Mouse (Mus musculus) heart, postnatal 10 days (tissue): ENCODE measurements at regions not wholly inside any gene's neighbourhood (a gene's known extent, or its start where the extent isn't known, plus 50 kb on each side); places are given as distances from the start of the nearest gene placed in this dataset.

ENCODE experiments used
- DNase-seq, 2 experiments: peaks; one replicate each; pipeline ENCODE4 v3.0.0; 2021
- intact Hi-C: fragments of 180-260 bp; cut with DNase I; formaldehyde crosslinking; loops from one replicate; pipeline ENCODE4 v1.15.1; 2025

DNA sequence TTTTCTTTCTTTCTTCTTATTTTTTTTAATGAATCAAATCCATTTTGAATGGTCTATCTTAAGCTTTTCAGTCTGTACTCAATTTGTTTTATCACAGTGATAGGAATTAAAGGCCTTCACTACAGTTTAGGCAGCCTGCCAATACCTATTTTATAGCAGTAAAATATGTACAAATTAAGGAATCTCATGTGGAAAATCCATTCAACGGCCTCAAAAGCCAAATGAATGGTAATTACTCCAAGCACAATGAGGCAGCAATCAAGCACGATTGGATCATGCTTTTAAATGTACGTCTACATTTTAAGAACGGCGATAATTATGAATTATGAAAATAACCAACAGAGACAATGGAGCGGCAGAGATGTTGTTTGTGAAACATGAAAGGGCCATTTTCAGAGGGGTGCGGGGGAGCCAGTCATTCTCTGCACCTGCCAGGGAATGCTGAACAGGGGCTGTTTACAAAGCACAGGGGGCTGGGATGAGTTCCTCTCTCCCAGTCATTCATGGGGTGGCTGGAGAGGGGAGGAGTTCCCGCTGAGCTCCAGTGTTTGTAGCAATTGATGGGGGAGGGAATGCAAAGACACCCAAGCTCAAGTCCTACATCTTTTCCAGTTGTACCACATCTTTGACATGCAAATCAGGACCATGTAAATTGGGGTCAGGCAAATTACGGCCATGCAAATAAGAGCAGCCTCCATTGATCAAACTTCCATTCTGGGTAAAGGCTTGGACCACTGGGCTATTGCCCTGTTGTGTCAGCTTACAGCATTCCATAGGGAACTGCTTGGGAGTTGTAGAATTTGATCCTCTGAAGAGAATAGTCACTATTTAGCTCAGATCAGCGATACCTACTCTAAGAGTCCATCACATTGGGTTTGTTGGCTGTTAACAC lies 381.1 kb upstream of the Castor2 start:
- intact Hi-C loops: no loop called here
- DNase-seq: no peak

DNA sequence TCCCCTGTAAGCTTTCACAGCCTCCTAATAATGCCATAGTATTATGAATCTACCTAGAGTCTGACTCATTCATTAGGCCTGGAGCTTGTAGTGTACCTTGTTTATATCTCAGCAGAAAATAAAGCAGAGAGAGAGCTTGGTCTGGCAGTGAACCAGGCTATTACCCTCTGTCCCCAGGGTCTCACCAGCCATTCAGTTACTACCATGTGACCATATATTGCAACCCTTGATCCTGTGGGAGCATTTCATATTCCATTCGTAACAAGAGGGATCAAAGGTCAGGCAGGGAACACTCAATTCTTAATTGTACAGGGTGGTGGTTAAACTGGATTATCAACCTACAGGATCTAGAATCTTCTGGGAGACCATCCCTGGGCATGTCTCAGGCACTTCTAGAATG lies 383.7 kb upstream of the Castor2 start:
- DNase-seq: no peak

DNA sequence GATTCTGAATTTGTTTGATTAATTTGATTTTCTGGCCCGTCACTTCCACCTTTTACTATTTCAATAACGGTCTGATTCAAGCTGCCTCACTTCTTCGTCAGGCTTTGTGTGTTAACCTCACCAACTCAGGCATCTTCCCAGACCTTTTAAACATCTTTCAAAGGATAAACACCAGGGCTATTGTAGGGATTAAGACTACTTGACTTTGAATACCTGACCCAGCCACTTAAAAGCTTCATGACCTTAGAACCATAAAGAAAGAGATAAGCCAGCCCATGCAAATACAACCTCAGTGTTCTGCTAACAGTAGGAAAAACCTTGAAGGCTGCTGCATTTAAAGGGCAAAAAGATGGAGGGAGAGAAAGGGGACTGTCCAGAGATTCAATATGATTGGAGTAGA lies 386.9 kb upstream of the Castor2 start:
- no peak for DNase-seq
- intact Hi-C loops: no loop called here

More for the DNA sequence above, 383.7 kb upstream of the Castor2 start:
- intact Hi-C loops: no loop called here

DNA sequence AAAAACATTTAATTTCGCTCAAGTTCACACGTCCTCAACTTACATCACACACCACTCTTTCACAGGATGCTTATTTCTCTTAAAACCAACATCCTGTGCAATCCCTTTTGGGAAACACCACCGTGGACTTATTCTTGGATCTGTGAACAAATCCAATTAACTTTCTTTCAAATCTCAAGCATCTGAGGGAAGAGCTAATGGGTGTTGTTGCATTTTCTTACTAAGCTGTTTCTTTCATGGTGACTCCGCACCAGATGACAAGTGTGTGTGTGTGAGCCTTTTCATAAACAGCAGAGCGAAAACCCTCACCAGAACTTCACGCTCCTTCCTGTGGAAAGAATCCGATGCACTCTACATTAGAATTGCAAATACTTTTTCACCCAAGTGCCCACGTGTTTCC lies 390.6 kb upstream of the Castor2 start:
- DNase-seq: no peak
- intact Hi-C loops: no loop called here

DNA sequence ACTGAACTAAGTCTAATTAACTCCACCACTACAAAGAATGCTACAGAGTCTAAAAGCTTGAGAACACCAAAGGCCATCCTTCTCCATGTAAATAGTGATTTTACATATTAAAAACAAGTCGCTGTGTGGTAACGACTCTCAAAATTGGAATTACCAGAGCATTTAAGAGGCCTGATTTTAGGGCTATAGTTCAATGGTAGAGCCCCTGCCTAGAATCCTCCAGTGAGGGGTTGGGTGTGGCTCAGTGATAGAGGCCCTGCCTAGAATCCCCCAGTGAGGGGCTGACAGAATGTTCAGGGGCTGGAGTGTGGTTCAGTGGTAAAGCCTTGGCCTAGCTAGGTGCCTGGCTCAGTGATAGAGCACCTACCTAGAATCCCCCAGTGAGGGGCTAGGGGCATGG lies 413.3 kb upstream of the Castor2 start:
- intact Hi-C loops: no loop called here
- DNase-seq: no peak

DNA sequence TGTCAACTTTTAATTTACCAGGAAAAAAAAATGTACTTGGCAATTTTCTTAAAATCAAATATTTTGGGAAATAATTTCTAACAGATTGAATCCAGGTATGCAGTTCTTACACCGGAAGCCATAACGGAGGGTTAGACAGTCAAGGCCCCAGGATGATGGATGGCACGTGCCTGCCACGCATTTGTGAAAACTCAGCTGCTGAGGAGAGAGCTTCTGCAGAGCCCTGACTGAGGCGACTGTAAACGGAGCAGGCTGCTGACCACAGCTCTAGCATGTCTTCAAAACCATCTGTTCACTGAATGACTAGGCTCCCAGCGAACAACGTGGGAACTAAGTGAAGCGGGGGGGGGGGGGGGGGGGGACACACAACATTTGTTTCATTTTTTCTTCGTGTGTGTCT lies 416.5 kb upstream of the Castor2 start:
- intact Hi-C loops: no loop called here
- no peak for DNase-seq

DNA sequence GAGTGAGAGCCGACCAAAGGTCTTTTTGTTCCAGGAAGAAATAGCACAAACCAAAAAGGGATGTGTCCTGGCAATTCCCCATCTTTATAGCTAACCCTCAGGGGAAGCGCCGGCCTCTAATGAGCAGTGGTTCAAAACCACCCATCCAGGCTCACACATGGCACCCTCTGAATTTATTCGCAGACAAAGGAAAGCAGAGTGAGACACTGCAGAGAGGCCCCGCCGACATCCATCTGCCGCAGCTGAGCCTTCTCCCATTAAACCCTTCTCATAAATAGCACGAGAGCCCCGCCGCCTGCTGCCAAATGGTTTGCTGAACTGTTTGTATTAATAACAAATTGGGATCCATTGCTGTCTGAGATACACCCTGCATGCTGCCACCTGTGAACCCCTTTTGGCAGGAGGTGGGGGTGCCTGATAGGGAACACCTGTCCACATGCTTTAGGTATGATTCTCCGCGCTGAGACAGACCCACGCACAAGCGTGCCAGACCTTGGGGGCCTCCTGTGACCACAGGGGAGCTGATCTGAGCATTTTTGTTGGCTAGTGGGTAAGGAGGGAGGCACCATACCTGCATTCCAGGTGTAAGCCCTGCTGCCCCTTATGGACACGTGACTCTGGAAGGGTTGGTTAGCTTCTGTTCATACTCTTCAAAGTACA lies 422.6 kb upstream of the Castor2 start:
- intact Hi-C loops: no loop called here

DNA sequence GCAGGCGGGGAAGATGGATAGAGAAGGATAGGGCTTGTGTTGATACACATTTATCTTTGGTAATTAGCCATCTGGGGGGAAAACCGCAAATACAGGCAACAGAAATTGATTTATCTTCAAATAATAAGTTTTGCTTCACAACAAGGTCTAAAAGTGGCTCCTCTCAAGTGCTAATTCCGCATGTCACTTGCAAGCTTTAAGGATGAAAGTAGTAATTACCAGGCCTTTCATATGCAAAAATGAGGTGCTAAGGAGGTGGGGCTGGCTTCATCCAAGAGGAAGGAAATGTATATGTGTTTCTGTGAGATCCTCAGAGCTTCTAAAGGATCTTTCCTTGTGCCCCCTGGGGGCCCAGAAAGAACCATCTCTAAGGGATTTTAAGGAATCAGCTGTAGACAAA lies 423.9 kb upstream of the Castor2 start:
- intact Hi-C loops: no loop called here
- no peak for DNase-seq

More for the DNA sequence above, 422.6 kb upstream of the Castor2 start:
- no peak for DNase-seq

DNA sequence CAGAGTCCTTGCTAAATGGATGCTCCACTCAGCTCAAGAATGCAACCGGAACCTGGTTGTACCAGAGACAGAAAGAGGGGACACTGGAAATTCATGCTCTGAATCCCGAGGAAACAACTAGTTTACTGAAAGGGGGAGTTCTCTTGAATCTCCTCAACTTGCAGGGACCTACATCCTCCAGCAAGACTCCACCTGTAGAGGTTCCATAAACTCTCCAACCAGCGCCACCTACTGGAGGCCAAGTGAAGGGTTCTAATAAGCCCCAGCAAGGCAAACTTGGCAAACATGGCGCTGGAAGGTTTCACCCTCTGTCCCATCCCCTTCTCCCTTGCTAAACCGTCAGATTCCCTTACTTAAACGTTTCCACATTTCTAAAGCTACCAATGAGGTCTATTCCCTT lies 433.0 kb upstream of the Castor2 start:
- intact Hi-C loops: no loop called here
- peak; percentile 28 to 56 for DNase-seq

DNA sequence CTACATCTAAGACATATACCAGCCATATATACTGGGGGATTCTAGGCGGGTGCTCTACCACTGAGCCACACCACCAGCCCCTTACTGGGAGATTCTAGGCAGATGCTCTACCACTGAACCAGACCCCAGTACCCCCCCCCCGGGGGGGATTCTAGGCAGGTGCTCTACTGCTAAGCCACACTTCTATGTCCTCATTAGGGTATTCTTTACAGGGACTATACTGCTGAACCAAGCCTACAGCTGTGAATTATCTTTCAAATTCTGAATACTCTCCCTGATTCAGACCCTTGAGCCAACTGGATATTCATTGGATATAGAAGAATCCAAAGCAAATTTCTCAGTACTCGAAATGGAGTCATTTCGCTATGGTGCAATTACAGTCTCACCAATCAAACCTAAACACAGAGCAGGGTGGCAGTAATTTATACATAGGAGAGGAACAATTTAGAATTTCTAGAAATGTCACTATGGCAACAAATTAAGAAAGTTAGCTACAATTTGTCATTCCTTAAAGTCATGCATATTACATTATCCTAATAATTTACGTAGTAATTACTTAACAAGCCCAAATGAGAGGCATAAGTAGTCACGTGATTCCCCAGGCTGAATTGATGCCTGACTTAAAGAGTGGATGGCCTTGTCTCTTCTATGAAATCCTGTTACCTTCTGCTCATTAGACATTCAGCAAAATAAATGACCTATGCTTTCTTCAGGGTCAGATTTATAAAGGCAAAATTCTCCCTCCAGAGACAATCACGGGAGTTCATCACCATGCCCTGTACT lies 436.8 kb upstream of the Castor2 start:
- intact Hi-C loops: no loop called here
- no peak for DNase-seq

DNA sequence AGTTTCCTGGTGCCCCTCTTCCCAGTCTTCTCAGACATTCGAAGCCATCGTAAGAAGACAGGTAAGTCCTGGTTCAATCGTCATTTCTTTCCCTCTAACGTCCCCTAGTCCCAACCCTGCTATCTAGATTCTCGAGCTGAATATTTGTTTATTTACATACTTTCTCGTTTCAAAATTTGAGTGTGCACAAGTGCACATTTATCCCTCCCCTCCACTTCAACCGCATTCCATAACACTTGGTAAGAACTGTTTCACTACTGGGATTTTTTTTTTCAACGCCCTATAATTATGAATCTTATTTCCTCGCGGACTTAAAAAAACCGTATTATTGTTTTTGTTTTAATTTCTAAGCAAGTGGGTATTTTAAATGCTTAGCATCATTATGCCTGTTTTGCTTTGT lies 439.2 kb upstream of the Castor2 start:
- intact Hi-C loops: no loop called here
- no peak for DNase-seq

DNA sequence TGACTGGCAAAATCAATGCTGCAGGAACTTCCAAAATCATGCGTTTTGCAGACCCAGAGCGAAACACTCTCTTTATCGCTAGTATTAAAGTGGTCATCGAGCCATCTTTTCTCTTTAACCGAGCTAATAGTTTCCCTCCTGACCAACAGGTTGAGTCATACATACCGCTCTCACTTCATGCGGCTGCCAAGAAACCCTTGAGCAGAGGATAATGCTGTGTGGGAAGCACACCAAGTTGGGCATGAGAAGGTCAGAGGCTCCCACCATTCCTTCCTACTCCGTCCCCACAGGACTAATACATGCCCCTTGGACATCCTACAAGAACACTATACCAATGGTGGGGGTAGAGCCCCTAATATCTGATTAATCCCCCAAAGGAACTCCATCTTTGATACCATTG lies 442.7 kb upstream of the Castor2 start:
- intact Hi-C loops: no loop called here
- peak; percentile 37 to 44 for DNase-seq

DNA sequence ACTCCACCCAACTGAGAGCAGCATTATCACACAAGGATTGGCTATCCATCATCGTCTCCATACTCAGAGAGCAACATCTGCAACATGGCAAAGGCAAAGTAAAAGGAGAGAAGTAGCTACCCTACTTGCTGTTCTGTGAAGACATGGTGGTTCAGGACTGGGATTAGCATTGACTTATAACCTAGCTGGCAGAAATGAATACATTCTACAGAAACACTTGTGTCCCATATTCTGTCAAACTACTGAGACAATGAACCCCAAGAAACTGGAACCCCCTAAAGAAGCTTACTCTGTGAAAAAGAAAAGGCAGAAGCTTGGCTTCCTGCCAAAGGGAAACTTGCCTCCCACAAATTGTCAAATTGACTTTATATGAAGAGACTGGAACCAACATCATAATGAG lies 446.1 kb upstream of the Castor2 start:
- no peak for DNase-seq
- intact Hi-C loops: no loop called here

DNA sequence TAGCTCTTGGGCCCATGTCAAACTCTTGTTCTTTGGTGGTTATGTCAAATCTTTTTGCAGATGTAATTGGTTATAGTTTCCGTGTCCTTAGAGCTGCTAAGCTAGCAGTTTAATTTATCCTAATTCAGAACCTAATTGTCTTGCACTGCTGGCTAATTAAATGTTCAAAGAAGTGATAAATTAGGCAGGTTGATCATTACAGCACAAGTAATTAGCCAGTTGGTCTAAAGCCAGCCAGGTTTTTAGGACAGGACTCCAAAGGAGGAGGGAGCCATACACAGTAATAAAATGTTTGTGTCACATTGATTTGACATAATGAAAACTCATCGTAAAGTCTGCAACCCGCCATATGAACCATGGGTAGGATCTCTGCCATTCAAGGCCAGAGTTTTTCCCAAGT lies 449.3 kb upstream of the Castor2 start:
- DNase-seq: no peak
- intact Hi-C loops: no loop called here

DNA sequence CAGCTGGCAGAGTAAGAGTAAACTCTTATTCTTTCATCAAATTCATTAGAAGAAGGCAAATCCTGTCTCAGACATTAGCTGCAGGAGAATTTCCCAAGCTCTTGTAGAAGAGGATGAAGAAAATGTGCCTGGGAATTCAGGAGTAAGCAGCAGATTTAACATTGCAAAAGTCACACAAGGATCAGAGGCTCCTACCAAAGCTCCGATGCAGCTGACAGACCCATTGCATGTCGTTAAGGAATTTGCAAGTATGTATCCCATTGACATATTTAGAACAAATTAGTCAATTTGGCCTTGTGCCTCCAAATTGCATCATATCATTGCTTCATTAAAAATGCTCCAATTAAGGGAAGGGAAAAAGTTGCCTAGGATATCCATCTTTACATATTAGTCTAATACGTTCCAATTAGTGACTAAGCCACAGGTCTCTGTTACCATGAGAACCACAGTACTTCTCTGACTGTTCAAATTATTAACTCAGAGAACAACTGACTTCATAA lies 453.8 kb upstream of the Castor2 start:
- DNase-seq: no peak
- intact Hi-C loops: no loop called here

DNA sequence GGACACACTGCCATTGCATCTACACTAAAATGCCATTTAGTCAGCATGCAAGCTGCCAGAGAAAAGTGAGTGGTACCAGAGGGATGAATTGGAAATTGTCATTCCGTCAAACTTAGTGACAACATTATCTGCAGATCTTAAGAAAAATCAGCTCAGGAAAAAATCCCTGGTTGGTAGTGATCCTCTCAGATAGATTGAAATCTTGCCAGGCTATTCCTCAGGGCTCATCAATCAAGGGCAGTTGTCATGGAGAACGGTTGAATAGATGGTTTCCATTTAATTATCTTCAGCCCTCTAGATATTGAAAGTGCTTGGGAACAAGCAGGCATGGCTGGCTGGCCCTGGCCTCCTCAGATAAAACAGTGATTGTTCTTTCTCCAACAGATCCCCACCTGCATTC lies 456.2 kb upstream of the Castor2 start:
- no peak for DNase-seq

DNA sequence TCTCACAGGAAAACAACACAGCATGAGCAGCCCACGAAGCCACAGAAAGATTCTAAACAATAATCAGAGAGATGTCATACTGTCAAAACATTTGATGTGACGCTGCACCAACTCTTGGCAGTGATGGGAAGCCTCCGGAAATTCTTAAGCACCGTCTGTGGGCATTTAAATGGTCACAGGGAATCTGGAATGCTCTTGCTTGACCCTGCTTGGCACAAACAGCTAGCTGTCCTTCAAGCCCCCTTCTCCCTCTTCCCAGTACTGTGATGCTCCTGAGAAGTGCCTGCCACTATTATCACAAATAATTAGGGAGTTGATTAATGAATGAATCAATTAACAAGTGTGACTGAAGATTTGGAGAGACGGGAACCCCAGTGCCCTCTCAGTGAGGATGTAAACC lies 465.0 kb upstream of the Castor2 start:
- no peak for DNase-seq
- intact Hi-C loops: no loop called here

More for the DNA sequence above, 456.2 kb upstream of the Castor2 start:
- intact Hi-C loops: no loop called here

DNA sequence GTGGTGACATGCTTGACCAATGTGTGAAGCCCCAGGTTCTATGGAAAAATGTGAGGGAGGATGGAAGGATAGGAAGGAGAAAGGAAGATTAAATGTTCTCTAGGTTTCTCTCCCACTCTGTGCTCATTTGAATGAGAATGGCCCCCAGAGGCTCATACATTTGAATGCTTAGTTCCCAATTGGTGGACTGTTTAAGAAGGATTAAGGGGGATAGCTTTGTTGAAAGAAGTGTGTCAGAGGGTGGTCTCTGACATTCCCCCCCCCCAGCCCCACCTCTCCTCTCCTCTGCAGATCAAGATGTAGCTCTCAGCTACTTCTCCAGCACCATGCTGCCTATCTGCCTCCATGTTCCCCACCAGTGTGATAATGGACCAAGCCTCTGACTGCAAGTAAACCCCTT lies 467.7 kb upstream of the Castor2 start:
- DNase-seq: no peak

DNA sequence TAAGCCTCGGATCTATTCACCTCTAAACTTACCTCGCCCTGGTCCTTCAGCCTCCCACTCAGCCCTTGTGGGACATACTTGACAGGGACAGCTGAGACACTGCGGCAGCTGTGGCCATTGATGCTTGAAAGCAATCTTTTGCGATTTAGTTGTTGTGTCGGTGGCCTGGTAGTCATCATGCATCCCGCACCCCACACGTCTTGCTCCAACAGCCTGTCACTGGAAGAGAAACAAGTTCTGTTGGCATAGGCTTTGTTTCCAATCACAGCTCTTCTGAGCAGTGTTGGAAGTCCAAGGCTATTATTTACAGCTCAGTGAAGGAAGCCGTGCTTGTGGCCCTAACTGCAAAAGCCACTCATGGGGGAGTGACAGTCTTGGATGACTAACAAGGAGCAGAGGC lies 480.2 kb upstream of the Castor2 start:
- peak in 1 of 2 experiments; percentile 1 for DNase-seq
- intact Hi-C loops: no loop called here

More for the DNA sequence above, 467.7 kb upstream of the Castor2 start:
- intact Hi-C loops: no loop called here

DNA sequence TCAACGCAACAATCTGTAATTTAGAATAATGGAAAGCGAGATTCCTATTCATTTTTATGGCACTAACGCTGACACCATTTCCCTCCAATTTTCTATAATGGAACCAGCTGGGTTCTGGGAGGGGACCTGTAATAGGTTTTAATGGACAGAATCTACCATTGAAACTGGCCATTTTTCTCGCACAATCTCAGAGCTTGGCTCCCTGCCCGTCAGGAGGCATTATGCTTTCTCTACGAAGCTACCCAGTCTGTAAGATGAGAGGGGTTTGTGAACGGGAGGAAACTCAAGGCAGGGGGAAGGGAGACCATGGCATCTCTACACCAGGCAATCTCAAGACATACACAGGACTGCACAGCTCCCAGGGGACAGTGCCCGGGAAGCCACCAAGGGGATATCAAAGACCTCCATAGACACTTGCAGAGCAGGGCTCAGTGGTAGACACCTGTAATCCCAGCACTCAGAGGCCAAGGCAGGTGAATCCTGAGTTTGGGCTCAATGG lies 498.2 kb upstream of the Castor2 start:
- intact Hi-C loops: no loop called here
- no peak for DNase-seq

DNA sequence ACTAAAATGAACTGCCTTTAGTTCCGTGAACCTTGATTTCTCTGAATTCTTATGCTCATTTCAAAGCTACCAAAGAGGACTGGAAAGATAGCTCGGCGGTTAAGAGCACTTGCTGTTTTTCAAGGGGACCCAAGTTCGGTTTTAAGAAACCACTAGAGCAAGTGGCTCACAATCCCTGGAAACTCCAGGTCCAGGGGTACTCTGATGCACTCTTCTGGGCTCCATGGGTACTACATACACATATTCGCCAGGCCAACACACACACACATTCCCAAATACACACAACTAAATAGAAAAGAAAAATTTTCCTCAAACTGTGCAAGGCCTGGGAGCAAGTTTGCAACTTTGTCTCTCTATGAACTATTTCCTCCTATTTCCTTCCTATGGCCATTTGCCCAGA lies 498.9 kb upstream of the Castor2 start:
- peak in 1 of 2 experiments; percentile 4 for DNase-seq
- intact Hi-C loops: no loop called here
